Mouse (Mus musculus): ENCODE measurements around the gene Tmem229b.

DNA sequence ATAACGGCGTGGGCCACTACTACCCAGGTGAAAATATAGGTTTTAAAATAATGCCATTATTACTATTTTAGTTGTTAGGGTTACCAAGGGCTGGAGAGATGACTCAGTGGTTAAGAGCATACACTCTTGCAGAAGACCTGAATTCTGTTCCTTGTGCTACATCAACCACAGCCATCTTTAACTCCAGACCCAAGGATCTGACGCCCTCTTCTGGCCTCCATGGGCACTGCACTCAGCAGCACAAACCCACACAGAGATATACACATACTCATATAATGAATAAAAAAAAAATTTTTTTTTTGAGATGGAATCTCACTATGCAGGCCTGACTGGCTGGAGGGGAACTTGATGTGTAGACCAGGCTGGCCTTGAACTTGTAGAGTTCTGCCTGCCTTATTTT, 91.1 kb downstream of the Tmem229b start:
- TF ChIP-seq CTCF (IDR thresholded peaks at IDR 0.05; ENCODE audit: low read depth, low read length) (no peak; the same call in 1 of the 2 replicates), POLR2A (IDR thresholded peaks at IDR 0.05; ENCODE audit: extremely low read depth, insufficient read depth, low read length) (no peak)
